Mouse (Mus musculus) gastrocnemius, adult 8-10 months (tissue): ENCODE measurements around the gene Tshz2. TPM values are rescaled to one million over a fixed set of nuclear protein-coding genes. Genes with fewer than 3 reads are reported as not detected.

ENCODE experiments used
- DNase-seq, 2 experiments: peaks; one replicate each; pipeline ENCODE4 v3.0.0; 2022; ENCODE audit warnings: low spot score in 2 of 2
- total RNA-seq, 4 experiments: library from RNA; stranded (reverse); gene quantifications; 2 replicates each; pipeline ENCODE4 v1.2.4; 2022

Gene Tshz2
- total RNA-seq, 4 experiments from 2014 or later = 6.5 to 11.3 (median 8.9) TPM

GRCm38 (mm10) chr2:169630070-169630469 is 2.7 kb upstream of the Tshz2 start:
- no peak for DNase-seq

DNA sequence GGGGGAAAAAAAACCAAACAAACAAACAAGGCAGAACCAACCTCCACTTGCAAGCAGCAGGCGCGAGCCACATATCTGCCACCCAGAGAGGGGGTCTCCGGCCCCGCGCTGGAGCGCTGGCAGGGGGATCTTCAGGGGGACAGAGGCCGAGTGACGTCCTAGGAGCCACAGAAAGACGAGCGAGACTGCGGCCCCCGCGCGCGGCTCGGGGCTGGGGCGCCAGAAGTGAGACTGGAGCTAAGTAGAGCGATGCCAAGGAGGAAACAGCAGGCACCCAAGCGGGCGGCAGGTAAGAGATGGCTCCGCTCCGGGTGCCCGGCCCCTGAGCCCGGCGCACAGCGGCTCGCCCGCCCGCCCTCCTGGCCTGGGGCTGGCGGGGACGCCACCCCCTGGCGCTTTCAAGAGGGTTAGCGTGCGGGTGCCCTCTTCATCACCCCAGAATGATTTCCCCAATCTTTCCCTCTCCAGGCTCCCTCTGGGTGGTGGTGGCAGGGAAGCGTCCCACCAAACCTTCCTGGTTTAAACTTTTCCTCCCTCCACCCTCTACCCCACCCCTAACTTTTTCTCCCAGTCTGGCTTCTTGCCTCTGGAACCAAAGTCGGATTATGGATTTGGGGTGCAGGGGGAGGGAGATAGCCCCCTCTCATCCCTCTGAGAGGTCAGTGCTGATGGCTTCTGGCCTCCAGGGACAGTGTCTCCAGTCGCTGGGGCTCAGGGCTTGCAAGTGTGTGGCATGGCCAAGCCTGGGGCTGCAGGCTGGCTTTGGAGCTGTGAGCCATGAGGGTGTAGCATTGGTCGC is 877 bp downstream of the Tshz2 start:
- DNase-seq = peak in 1 of 2 experiments; percentile 20

- DNase-seq = no peak
Observed at GRCm38 (mm10) chr2:169634619-169635382, 2.0 kb downstream of the Tshz2 start.

- DNase-seq = no peak
Observed at GRCm38 (mm10) chr2:169635428-169635827, 2.6 kb downstream of the Tshz2 start.

DNA sequence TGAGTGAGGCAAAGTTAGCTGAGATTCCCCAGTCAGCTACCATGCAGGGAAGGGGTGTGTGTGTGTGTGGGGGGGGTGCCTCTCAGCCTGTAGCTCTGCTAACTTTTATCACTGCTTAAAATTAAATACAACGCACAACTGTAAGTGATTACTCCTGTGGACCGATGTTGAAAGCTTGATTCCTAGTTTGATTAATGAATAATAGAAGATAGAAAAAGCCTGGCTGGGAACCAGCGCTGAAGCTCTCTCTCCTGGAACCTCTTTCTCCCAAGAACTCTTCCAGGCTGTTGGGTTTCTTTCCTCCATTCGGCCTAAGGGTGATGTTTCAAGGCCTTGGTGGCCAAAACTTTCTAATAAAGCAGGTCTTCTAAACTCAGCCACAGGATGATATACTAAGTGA is 3.6 kb downstream of the Tshz2 start:
- DNase-seq = no peak

GRCm38 (mm10) chr2:169641547-169641946 is 8.7 kb downstream of the Tshz2 start:
- no peak for DNase-seq

- no peak for DNase-seq
Observed at GRCm38 (mm10) chr2:169642420-169642819, 9.6 kb downstream of the Tshz2 start.

DNA sequence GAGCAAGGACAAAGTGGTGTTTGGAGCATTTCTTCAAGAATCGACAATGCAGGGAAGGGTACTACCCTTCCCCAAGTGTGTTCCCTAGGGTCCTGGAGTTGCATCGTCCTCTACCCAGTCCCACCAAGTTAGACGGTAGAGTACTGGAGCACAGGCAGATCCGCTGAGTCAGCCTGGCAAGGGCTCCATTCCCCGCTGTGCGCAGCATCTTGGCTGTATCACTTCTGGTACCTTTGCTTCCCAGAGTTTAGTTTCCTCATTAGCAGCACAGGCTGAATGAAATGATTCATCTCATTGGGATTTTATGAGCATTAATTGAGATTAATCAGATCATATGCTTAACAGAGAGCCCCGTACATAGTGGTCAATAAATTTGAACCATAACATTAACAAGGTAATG is 14.3 kb downstream of the Tshz2 start:
- DNase-seq = no peak

DNA sequence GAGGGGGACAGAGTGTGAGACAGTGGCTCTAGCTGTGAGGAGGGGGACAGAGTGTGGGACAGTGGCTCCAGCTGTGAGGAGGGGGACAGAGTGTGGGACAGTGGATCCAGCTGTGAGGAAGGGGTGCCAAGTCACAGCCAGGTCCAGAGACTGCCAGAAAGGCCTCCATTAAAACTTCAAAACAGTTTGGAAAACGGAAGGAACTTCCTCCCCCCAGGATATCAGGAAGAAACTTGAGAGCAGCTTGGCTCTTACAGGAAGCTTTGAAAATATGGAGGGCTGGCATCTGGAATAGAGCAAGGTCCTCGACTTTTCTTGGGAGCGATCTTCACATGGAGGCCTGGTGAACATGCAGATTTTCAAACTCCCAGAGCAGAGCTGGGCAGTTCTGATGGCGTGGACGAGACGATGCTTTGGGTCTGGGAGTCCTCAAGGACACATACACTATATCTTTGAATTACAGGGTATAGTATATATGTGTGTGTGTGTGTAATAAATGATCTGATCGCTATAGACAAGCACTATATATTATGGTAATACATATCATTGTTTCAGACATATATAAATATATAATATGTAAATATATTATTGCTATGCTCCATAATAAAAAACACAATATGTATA is 16.6 kb downstream of the Tshz2 start:
- DNase-seq = no peak

DNA sequence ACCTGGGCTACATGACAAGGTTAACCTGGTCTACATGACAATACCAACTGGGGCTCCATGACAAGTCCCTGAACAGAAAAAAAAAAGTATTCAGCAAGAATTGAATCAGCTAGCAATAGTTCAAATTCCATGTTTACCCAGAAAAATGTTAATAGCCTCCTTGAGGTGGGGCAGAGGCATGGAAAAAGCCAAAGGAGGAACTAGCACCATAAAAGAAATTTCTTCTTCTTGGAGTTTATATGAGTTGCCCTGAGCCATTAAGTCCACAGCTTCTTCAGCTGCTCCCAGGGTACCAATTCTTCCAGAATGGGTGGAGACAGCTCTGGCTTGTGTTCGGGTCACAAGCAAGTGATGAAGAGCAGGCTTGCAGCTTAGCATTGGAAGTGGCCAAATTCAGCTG is 20.5 kb downstream of the Tshz2 start:
- DNase-seq = no peak

- no peak for DNase-seq
Observed at GRCm38 (mm10) chr2:169663792-169664191, 31.0 kb downstream of the Tshz2 start.

DNA sequence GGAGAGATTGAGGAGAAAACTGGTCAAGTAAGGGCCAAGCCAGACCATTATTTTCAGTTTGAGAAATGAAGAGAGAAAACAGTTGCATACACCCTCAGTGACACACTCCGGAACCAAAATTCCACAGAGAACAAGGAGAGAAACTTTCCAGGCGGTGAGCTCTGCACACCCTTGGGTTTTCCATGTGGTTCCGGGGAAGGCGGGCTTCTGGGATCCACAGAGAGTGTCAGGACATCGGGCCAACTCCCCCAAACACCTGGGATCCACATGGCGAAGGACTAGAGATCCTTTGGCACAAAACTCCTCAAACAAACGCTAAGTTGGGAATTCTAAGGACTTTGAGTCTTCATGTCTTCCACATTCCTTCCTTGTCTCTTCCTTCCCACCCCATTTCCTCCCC is 38.5 kb downstream of the Tshz2 start:
- no peak for DNase-seq

DNA sequence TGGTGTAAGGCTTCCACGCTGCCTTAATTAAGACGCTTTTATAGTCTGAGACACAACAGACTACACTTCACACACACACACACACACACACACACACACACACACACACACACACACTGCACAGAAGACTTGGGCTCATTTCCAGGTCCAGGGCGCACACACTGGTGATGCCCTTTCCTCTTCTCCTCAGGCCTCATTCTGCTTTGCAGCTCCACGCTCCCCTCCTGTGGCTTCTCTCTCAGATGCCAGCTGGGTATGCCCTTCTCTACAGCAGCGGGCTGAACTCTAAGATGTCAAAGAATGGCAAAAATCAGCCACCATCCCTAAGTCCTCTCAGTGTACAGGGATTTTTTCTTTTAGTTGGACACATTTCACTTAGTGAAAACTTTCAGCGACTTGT is 41.0 kb downstream of the Tshz2 start:
- DNase-seq = no peak

DNA sequence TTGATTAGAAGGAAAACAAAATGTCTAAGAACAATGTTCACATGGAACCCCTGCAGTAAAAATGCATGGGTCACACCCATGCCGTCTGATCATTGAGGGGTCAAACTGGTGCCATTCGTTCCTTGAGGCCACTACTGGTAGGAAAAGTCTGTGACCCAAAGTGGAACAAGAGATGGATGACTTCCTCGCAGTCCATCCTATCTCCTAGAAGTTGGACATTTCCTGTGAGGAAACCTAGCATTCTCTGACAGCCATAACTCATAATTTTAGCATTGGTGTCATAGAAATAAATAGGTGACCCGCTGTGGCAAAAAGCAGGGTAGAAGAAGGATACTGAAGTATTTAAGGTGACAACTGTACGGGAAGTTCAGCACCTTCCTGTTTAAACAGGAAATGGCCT is 41.4 kb downstream of the Tshz2 start:
- DNase-seq = no peak

GRCm38 (mm10) chr2:169679264-169679663 is 46.5 kb downstream of the Tshz2 start:
- DNase-seq = no peak

DNA sequence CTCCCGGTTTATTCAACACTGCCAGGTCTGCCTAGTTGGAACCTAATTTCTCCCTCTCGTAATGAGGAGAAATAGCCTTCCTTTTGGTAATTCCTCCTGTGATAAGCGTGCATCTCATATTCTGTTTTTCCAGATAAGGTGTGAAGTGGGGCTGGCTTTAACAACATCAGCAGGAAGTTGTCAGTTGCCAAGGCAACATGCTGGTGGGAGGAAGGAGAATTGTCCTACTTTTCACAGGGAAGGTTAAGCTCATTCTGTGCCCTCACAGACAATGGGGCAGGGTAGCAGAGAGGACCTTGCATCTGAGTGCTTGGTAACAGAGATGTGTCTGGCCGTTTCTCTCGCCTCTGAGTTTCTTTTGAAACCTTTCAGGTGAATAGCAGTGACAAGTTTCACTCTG is 47.1 kb downstream of the Tshz2 start:
- DNase-seq = no peak

GRCm38 (mm10) chr2:169685260-169685659 is 52.4 kb downstream of the Tshz2 start:
- DNase-seq = no peak

- DNase-seq = no peak
Observed at GRCm38 (mm10) chr2:169685747-169686146, 52.9 kb downstream of the Tshz2 start.

GRCm38 (mm10) chr2:169686697-169687430 is 54.1 kb downstream of the Tshz2 start:
- DNase-seq = no peak

DNA sequence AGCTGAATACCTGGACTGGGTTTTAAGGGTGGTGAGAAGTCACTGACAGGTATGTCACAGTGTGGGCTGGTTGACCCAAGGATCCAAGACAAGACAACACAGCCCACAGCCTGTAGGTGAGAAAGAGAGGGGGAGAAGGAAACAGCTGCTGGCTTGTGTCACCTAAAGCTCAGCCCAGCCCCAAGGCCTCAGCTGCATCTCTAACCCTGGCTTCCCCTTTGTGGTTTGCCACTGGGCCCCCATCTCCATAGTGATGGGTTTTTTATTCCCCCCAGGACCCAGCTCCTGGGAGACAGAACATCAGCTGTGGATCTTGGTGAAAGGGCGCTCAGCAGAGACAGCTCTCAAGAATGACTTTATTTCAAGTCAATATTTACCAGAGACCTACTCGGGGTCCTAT is 57.2 kb downstream of the Tshz2 start:
- DNase-seq = no peak

GRCm38 (mm10) chr2:169694494-169694893 is 61.7 kb downstream of the Tshz2 start:
- no peak for DNase-seq

DNA sequence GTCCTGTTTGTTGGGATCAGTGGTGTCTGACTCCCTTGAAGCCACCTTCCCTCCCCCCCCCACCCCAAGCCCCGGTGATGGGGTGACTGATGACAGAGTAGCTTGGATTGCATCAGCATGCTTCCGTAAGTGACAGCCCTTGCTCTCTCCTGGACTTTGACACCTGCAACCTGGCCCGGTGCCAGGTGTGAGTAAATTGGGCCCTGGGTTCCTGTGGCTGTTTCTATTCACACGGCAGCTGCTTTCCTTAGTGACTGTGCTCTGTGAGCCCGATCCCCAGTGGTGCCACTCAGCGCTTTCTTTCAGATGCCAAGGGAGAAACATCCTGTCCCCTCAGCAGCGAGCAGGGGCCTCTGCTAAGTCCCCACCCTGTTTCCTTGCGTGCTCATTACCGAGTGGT is 62.2 kb downstream of the Tshz2 start:
- DNase-seq = no peak
